9 mouse cellular contexts compared by ENCODE assay signal in genomic region chr2:125684559-125685440, GRCm38 (mm10). TPM values are rescaled to one million over a fixed set of nuclear protein-coding genes. Genes with fewer than 3 reads are reported as not detected.
A peak's percentile ranks its signal among the peaks of the same experiment; 100 is the strongest.
DNase-seq lines count a peak whose midpoint lies in the region.
"Had no signal": no experiment of that assay in that cellular context is flagged by ENCODE, and none has a peak within 500 bp of the region (broad histone marks: within the 10 kb centered on the region; RNA-seq: fewer than 3 reads in every experiment).

No protein-coding gene starts in this region.

- intact Hi-C loops in left cerebral cortex, postnatal 36 days (cut with DNase I), result no loop called here
- intact Hi-C loops in gastrocnemius, postnatal 36 days (cut with DNase I), result no loop called here

- peak; percentile 41 to 42 for DNase-seq in layer of hippocampus, adult 8-10 months (ENCODE audit: low spot score in 2 of 2)
- DNase-seq in layer of hippocampus, postnatal 14 days (ENCODE audit: low spot score in 2 of 2), result no peak
- DNase-seq in R1 (ENCODE audit: low read depth, low spot score), result peak; percentile 35
- DNase-seq in embryo, embryonic 11 days, result peak; percentile 39
- DNase-seq in left cerebral cortex, postnatal 36 days (ENCODE audit: low spot score in 2 of 2), result peak; percentile 30 to 36
- no peak for DNase-seq in urinary bladder, adult 2 months (ENCODE audit: low spot score)
- no peak for DNase-seq in gastrocnemius, postnatal 36 days
- DNase-seq in adrenal gland, postnatal 14 days, result no peak
- DNase-seq: cerebellum, adult 9-10 months had no signal

RNA-seq across cellular contexts. Expression of gene Eid1, which starts 11.9 kb away (rescaled TPM):
- total RNA-seq in layer of hippocampus, adult 8-10 months (2022), result 100 to 1,000 TPM; 230 to 253 (median 230) TPM
- total RNA-seq in layer of hippocampus, postnatal 14 days (2021), result 100 to 1,000 TPM; 323 to 341 TPM
- total RNA-seq in left cerebral cortex, postnatal 36 days (2021), result 100 to 1,000 TPM; 213 to 248 TPM
- 61.5 and 71.9 TPM in 2 replicates for polyA plus RNA-seq in urinary bladder, adult 2 months (2012; rRNA removed)
- 10 to 100 TPM; 23.0 to 27.9 TPM for total RNA-seq in gastrocnemius, postnatal 36 days (2021)
- 111 and 115 TPM in 2 replicates for total RNA-seq in adrenal gland, postnatal 14 days (2021)

RNA-seq across cellular contexts. Expression of gene Shc4, which starts 39.1 kb away (rescaled TPM):
- total RNA-seq in layer of hippocampus, adult 8-10 months (2022), result 1 to 10 TPM; 4.9 to 6.3 (median 5.3) TPM
- 1 to 10 TPM; 5.8 to 7.3 TPM for total RNA-seq in layer of hippocampus, postnatal 14 days (2021)
- 1 to 10 TPM; 5.3 to 5.7 TPM for total RNA-seq in left cerebral cortex, postnatal 36 days (2021)
- polyA plus RNA-seq in urinary bladder, adult 2 months (2012; rRNA removed), result 0.32 and 0.53 TPM in 2 replicates
- total RNA-seq in gastrocnemius, postnatal 36 days (2021), result 1 to 10 TPM in 1 of 2 experiments, under 1 TPM in 1; 0.61 to 1.3 TPM
- 3.0 and 3.9 TPM in 2 replicates for total RNA-seq in adrenal gland, postnatal 14 days (2021)

RNA-seq across cellular contexts. Expression of gene Cep152, which starts 59.9 kb away (rescaled TPM):
- 1 to 10 TPM; 3.4 to 4.2 (median 3.9) TPM for total RNA-seq in layer of hippocampus, adult 8-10 months (2022)
- 1 to 10 TPM; 2.9 to 3.0 TPM for total RNA-seq in layer of hippocampus, postnatal 14 days (2021)
- 1 to 10 TPM; 1.8 to 2.9 TPM for total RNA-seq in left cerebral cortex, postnatal 36 days (2021)
- 2.0 and 2.5 TPM in 2 replicates for polyA plus RNA-seq in urinary bladder, adult 2 months (2012; rRNA removed)
- total RNA-seq in gastrocnemius, postnatal 36 days (2021), result 1 to 10 TPM in 1 of 2 experiments, under 1 TPM in 1; 0.99 to 1.2 TPM
- total RNA-seq in adrenal gland, postnatal 14 days (2021), result 3.7 and 5.4 TPM in 2 replicates

Comparison
In these comparisons a context has a peak if more than half of its experiments do, and no peak if none do; other contexts are left out.
1. DNase-seq: peak in layer of hippocampus, adult 8-10 months (2 of 2), R1 (single experiment), embryo, embryonic 11 days (single experiment) and left cerebral cortex, postnatal 36 days (2 of 2); none in layer of hippocampus, postnatal 14 days (0 of 2), urinary bladder, adult 2 months (single experiment), gastrocnemius, postnatal 36 days (0 of 2) and adrenal gland, postnatal 14 days (single experiment).